Mouse (Mus musculus): ENCODE data around the gene Lce1i. TPM values are rescaled to one million over a fixed set of nuclear protein-coding genes. Genes with fewer than 3 reads are reported as not detected.
"Not testable (repeated sequence)": the region's sequence is repeated elsewhere in the genome, so short reads cannot be mapped to it uniquely, and the experiment has no call there.

Gene Lce1i
- 20.2 TPM in 1 of 2 replicates, not detected in the other for polyA plus RNA-seq (2012; rRNA removed)

DNA sequence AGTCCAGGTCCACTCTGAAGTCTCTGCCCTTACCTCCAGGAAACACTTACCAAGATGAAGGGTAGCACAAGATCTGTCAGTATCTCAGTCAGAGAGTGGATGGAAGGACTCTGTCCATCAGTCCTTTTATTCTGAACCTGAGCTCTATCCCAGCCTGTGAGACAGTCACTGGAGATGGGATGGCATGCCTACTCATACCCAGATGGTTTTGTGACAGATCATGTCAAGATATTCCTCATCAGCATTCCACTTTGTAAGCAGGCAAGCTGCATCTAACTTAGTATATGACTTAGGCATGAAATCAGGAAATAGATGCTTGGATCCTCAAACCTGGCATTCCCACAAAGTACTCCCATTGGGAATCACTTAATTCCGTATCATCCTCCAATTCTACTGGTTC lies at the start of gene Lce1i:
Gene Lce1i (minus strand): TSS at position 101 of the 400 bp plus-strand sequence.
- no peak for DNase-seq
- no peaks in the 10 kb centered on the region for H3K4me1 ChIP-seq (ENCODE audit: control insufficient read depth, insufficient read depth, low read length)
- WGBS, result 63% methylated on average over 1 of the region's 1 CpGs
- no peak within 1 kb of the TSS for H3K4me3 ChIP-seq (replicated peaks; ENCODE audit: extremely low read depth, low read depth, low read length)
- TF ChIP-seq POLR2A (IDR thresholded peaks at IDR 0.05; ENCODE audit: borderline replicate concordance, extremely low read depth, low read depth, low read length) (no peak), CTCF (IDR thresholded peaks at IDR 0.05; ENCODE audit: insufficient read depth, low read length) (no peak)

- DNase-seq, result no peak
- no peak within 1 kb of the TSS for H3K4me3 ChIP-seq (replicated peaks; ENCODE audit: extremely low read depth, low read depth, low read length)
- no peaks in the 10 kb centered on the region for H3K4me1 ChIP-seq (ENCODE audit: control insufficient read depth, insufficient read depth, low read length)
- WGBS, result 4% methylated on average over 1 of the region's 1 CpGs
- TF ChIP-seq CTCF (IDR thresholded peaks at IDR 0.05; ENCODE audit: insufficient read depth, low read length) (no peak), POLR2A (IDR thresholded peaks at IDR 0.05; ENCODE audit: borderline replicate concordance, extremely low read depth, low read depth, low read length) (no peak)
Measured at GRCm38 (mm10) chr3:92827108-92827507, 48.4 kb upstream of the Lce1i start, which contains the start of gene Kprp. TSS of gene Kprp (minus strand) at chr3:92827247.

GRCm38 (mm10) chr3:92825808-92826207 lies 47.1 kb upstream of the Lce1i start:
- no peak overlapping the region for H3K4me3 ChIP-seq (replicated peaks; ENCODE audit: extremely low read depth, low read depth, low read length)
- no peak for DNase-seq
- 18% methylated on average over 1 of the region's 1 CpGs for WGBS
- TF ChIP-seq POLR2A (IDR thresholded peaks at IDR 0.05; ENCODE audit: borderline replicate concordance, extremely low read depth, low read depth, low read length) (no peak), CTCF (IDR thresholded peaks at IDR 0.05; ENCODE audit: insufficient read depth, low read length) (no peak)
- H3K4me1 ChIP-seq (ENCODE audit: control insufficient read depth, insufficient read depth, low read length), result no peaks in the 10 kb centered on the region

GRCm38 (mm10) chr3:92816036-92816435 lies 37.3 kb upstream of the Lce1i start:
- not testable (repeated sequence) for DNase-seq; H3K4me3 ChIP-seq (replicated peaks; ENCODE audit: extremely low read depth, low read depth, low read length); H3K4me1 ChIP-seq (ENCODE audit: control insufficient read depth, insufficient read depth, low read length)
- WGBS, result 93% methylated on average over 2 of the region's 2 CpGs

- Histone ChIP-seq H3K4me1 (ENCODE audit: control insufficient read depth, insufficient read depth, low read length) (no peaks in the 10 kb centered on the region), H3K4me3 (replicated peaks; ENCODE audit: extremely low read depth, low read depth, low read length) (no peak overlapping the region)
- TF ChIP-seq CTCF (IDR thresholded peaks at IDR 0.05; ENCODE audit: insufficient read depth, low read length) (no peak), POLR2A (IDR thresholded peaks at IDR 0.05; ENCODE audit: borderline replicate concordance, extremely low read depth, low read depth, low read length) (no peak)
- 86% methylated on average over 3 of the region's 3 CpGs for WGBS
- DNase-seq, result no peak
Measured at GRCm38 (mm10) chr3:92815581-92815980, 36.9 kb upstream of the Lce1i start.

GRCm38 (mm10) chr3:92807791-92808190 lies 29.1 kb upstream of the Lce1i start, which contains the start of gene Lce1k:
TSS of gene Lce1k (minus strand) at chr3:92807891.
- TF ChIP-seq POLR2A (IDR thresholded peaks at IDR 0.05; ENCODE audit: borderline replicate concordance, extremely low read depth, low read depth, low read length), result no peak
- TF ChIP-seq CTCF (IDR thresholded peaks at IDR 0.05; ENCODE audit: insufficient read depth, low read length), result no peak
- Histone ChIP-seq H3K4me1 (ENCODE audit: control insufficient read depth, insufficient read depth, low read length) (no peaks in the 10 kb centered on the region), H3K4me3 (replicated peaks; ENCODE audit: extremely low read depth, low read depth, low read length) (no peak within 1 kb of the TSS)
- DNase-seq, result no peak

- 70% methylated on average over 1 of the region's 1 CpGs for WGBS
- no peak for DNase-seq
- Histone ChIP-seq H3K4me1 (ENCODE audit: control insufficient read depth, insufficient read depth, low read length) (no peaks in the 10 kb centered on the region), H3K4me3 (replicated peaks; ENCODE audit: extremely low read depth, low read depth, low read length) (no peak within 1 kb of the TSS)
- TF ChIP-seq CTCF (IDR thresholded peaks at IDR 0.05; ENCODE audit: insufficient read depth, low read length) (no peak), POLR2A (IDR thresholded peaks at IDR 0.05; ENCODE audit: borderline replicate concordance, extremely low read depth, low read depth, low read length) (no peak)
Measured at GRCm38 (mm10) chr3:92790414-92790813, 11.7 kb upstream of the Lce1i start, which contains the start of gene Lce1j. TSS of gene Lce1j (minus strand) at chr3:92790514.

DNA sequence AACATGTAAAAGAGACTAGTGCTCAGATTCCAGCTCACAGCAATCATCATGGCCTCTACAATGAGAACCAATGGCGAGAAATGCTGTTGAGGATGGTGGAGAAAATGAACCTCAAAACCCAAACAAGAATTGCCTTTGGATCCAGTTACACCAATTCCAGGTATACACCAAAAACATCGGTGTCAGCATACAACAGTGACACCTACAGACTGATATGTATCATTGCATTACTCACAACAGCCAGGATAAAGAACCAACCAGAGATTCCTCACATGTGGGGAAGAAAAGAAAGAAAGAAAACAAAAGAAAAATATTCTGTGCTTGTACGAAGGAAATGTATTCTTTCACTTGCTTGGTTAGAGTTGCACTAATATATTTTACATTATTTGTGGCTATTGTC lies 7.1 kb downstream of the Lce1i start:
- Histone ChIP-seq H3K4me3 (replicated peaks; ENCODE audit: extremely low read depth, low read depth, low read length) (no peak overlapping the region), H3K4me1 (ENCODE audit: control insufficient read depth, insufficient read depth, low read length) (no peaks in the 10 kb centered on the region)
- WGBS, result 20% methylated on average over 3 of the region's 3 CpGs
- TF ChIP-seq CTCF (IDR thresholded peaks at IDR 0.05; ENCODE audit: insufficient read depth, low read length) (no peak), POLR2A (IDR thresholded peaks at IDR 0.05; ENCODE audit: borderline replicate concordance, extremely low read depth, low read depth, low read length) (no peak)
- DNase-seq, result no peak

DNA sequence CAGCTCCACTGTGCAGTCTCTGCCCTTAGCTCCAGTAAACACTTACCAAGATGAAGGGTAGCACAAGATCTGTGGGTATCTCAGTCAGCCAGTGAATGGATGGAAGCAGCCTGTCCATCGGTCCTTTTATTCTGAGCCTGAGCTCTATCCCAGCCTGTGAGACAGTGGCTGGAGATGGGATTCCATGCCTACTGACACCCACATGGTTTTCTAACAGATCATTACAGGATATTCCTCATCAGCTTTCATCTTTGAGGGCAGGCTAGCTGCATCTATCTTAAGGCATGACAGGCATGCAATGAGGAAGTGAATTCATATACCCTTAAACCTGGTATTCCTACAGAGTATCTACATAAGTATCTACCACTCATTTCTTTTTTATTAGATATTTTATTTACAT lies 13.7 kb downstream of the Lce1i start, which contains the start of gene Lce1h:
Gene Lce1h (minus strand): TSS at position 101 of the 400 bp plus-strand sequence.
- 87% methylated on average over 1 of the region's 1 CpGs for WGBS
- no peak for TF ChIP-seq CTCF (IDR thresholded peaks at IDR 0.05; ENCODE audit: insufficient read depth, low read length)
- Histone ChIP-seq H3K4me1 (ENCODE audit: control insufficient read depth, insufficient read depth, low read length) (no peaks in the 10 kb centered on the region), H3K4me3 (replicated peaks; ENCODE audit: extremely low read depth, low read depth, low read length) (no peak within 1 kb of the TSS)
- DNase-seq, result no peak

DNA sequence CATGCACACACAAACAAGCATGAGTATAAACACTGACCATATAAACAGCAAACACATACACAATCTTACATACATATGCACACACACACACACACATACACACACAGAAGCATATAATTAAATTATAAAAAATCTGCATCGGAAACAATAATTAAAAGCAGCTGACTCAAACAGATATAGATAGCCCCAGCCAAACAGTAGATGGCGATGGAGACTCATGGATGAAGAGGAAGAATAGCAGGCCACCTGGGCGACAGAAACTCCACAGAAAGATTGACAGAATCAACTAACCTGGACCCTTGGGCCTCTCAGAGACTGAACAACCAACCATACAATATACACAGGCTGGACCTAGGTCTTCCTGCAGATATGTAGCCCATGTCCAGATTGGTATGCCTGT lies 25.5 kb downstream of the Lce1i start:
- 36% methylated on average over 3 of the region's 3 CpGs for WGBS
- Histone ChIP-seq H3K4me1 (ENCODE audit: control insufficient read depth, insufficient read depth, low read length) (no peaks in the 10 kb centered on the region), H3K4me3 (replicated peaks; ENCODE audit: extremely low read depth, low read depth, low read length) (no peak overlapping the region)
- DNase-seq, result no peak
- no peak for TF ChIP-seq POLR2A (IDR thresholded peaks at IDR 0.05; ENCODE audit: borderline replicate concordance, extremely low read depth, low read depth, low read length)
- no peak for TF ChIP-seq CTCF (IDR thresholded peaks at IDR 0.05; ENCODE audit: insufficient read depth, low read length)

Data from lung, adult 2 months (tissue).